In genomic region chr13:12769442-12770091, GRCm38 (mm10) we compare ENCODE assay signal across 27 mouse cellular contexts. TPM values are rescaled to one million over a fixed set of nuclear protein-coding genes. Genes with fewer than 3 reads are reported as not detected.
DNase-seq lines count a peak whose midpoint lies in the region; ATAC-seq and TF ChIP-seq lines count a peak whose summit lies in the region.
"Not testable (repeated sequence)": the region's sequence is repeated elsewhere in the genome, so short reads cannot be mapped to it uniquely, and the experiment has no call there.
"Had no signal": no experiment of that assay in that cellular context is flagged by ENCODE, and none has a peak within 500 bp of the region (broad histone marks: within the 10 kb centered on the region; RNA-seq: fewer than 3 reads in every experiment).

No protein-coding gene starts in this region.

- not testable (repeated sequence) for H3K27me3 ChIP-seq in embryonic facial prominence, embryonic 13.5 days; forebrain, embryonic 14.5 days (replicated peaks; ENCODE audit: control insufficient read depth, insufficient read depth, low read length); hindbrain, embryonic 11.5 days (ENCODE audit: control insufficient read depth, insufficient read depth, low read length); liver, embryonic 11.5 days (replicated peaks; ENCODE audit: control insufficient read depth, insufficient read depth, low read length); midbrain, embryonic 10.5 days (ENCODE audit: low read depth, poor library complexity, severe bottlenecking); midbrain, postnatal 0 days (ENCODE audit: insufficient read depth, low read length); neural tube, embryonic 12.5 days (replicated peaks)

- not testable (repeated sequence) for H3K36me3 ChIP-seq in embryonic facial prominence, embryonic 13.5 days; forebrain, embryonic 14.5 days (ENCODE audit: control insufficient read depth, insufficient read depth, low read length); hindbrain, embryonic 11.5 days (ENCODE audit: control insufficient read depth, insufficient read depth, low read length); liver, embryonic 11.5 days (ENCODE audit: control insufficient read depth, insufficient read depth, low read length); midbrain, embryonic 10.5 days; midbrain, postnatal 0 days (ENCODE audit: insufficient read depth, low read length); neural tube, embryonic 12.5 days

- H3K4me2 ChIP-seq in embryonic facial prominence, embryonic 13.5 days; forebrain, embryonic 14.5 days (ENCODE audit: low read length); hindbrain, embryonic 11.5 days (replicated peaks; ENCODE audit: low read depth, low read length); liver, embryonic 11.5 days; midbrain, postnatal 0 days (ENCODE audit: low read depth, low read length, poor library complexity, severe bottlenecking); neural tube, embryonic 12.5 days (replicated peaks): not testable (repeated sequence)

- not testable (repeated sequence) for H3K27ac ChIP-seq in embryonic facial prominence, embryonic 13.5 days; forebrain, embryonic 14.5 days (ENCODE audit: low read depth, low read length); hindbrain, embryonic 11.5 days (ENCODE audit: low read depth, low read length); liver, embryonic 11.5 days (ENCODE audit: low read depth, low read length); midbrain, embryonic 10.5 days (replicated peaks); midbrain, postnatal 0 days (ENCODE audit: low read depth, low read length); neural tube, embryonic 12.5 days

- H3K4me1 ChIP-seq in embryonic facial prominence, embryonic 13.5 days; forebrain, embryonic 14.5 days (ENCODE audit: control insufficient read depth, insufficient read depth, low read length); hindbrain, embryonic 11.5 days (replicated peaks; ENCODE audit: control insufficient read depth, insufficient read depth, low read length); liver, embryonic 11.5 days (replicated peaks; ENCODE audit: control insufficient read depth, insufficient read depth, low read length); midbrain, embryonic 10.5 days; midbrain, postnatal 0 days (ENCODE audit: insufficient read depth, low read length); neural tube, embryonic 12.5 days: not testable (repeated sequence)

- TF ChIP-seq CTCF in midbrain, postnatal 0 days (IDR thresholded peaks at IDR 0.05), result not testable (repeated sequence)

- not testable (repeated sequence) for H3K4me3 ChIP-seq in embryonic facial prominence, embryonic 13.5 days; forebrain, embryonic 14.5 days (ENCODE audit: low read depth, low read length); hindbrain, embryonic 11.5 days (ENCODE audit: low read depth, low read length); liver, embryonic 11.5 days (ENCODE audit: low read depth, low read length); midbrain, embryonic 10.5 days; midbrain, postnatal 0 days (ENCODE audit: low read depth, low read length); neural tube, embryonic 12.5 days

- not testable (repeated sequence) for H3K9ac ChIP-seq in embryonic facial prominence, embryonic 13.5 days; forebrain, embryonic 14.5 days (ENCODE audit: low read length); hindbrain, embryonic 11.5 days (ENCODE audit: low read depth, low read length); liver, embryonic 11.5 days (ENCODE audit: low read depth, low read length); midbrain, postnatal 0 days (replicated peaks; ENCODE audit: low read length, poor library complexity, severe bottlenecking); neural tube, embryonic 12.5 days

- 0 out of 2 replicates have a peak, but pooled peaks have one; percentile 20 for ATAC-seq in embryonic facial prominence, embryonic 13.5 days (ENCODE audit: insufficient number of reproducible peaks, insufficient read depth, low FRiP score, low TSS enrichment, low read depth)
- not testable (repeated sequence) for ATAC-seq in forebrain, embryonic 14.5 days; liver, embryonic 11.5 days (replicated peaks; ENCODE audit: low FRiP score)
- ATAC-seq in hindbrain, embryonic 11.5 days (ENCODE audit: low FRiP score), result peak; percentile 56; the same call in 1 of the 2 replicates
- 0 out of 2 replicates have a peak, but pooled peaks have one; percentile 28 for ATAC-seq in midbrain, postnatal 0 days (ENCODE audit: low FRiP score)
- ATAC-seq in neural tube, embryonic 12.5 days (ENCODE audit: low FRiP score, low read depth), result 0 out of 2 replicates have a peak, but pooled peaks have one; percentile 37

- DNase-seq in MN1 (ENCODE audit: low spot score), result peak; percentile 3
- peak; percentile 0 for DNase-seq in forebrain, embryonic 14.5 days (ENCODE audit: low spot score)
- DNase-seq in hindbrain, embryonic 11.5 days (ENCODE audit: low spot score); midbrain, postnatal 0 days (ENCODE audit: low spot score): not testable (repeated sequence)
- DNase-seq in liver, embryonic 11.5 days (ENCODE audit: low spot score), result peak; percentile 9
- peak; percentile 4 for DNase-seq in midbrain, embryonic 10.5 days (ENCODE audit: low spot score)

- 79% methylated on average over 6 of the region's 6 CpGs for WGBS in embryonic facial prominence, embryonic 13.5 days
- WGBS in forebrain, embryonic 14.5 days, result 78% methylated on average over 6 of the region's 6 CpGs
- WGBS in hindbrain, embryonic 11.5 days, result 79% methylated on average over 6 of the region's 6 CpGs
- WGBS in liver, embryonic 11.5 days, result 66% methylated on average over 6 of the region's 6 CpGs
- 83% methylated on average over 6 of the region's 6 CpGs for WGBS in midbrain, embryonic 10.5 days
- WGBS in midbrain, postnatal 0 days, result 82% methylated on average over 6 of the region's 6 CpGs
- WGBS in neural tube, embryonic 12.5 days, result 79% methylated on average over 6 of the region's 6 CpGs

- not testable (repeated sequence) for H3K9me3 ChIP-seq in embryonic facial prominence, embryonic 13.5 days; forebrain, embryonic 14.5 days (replicated peaks; ENCODE audit: control insufficient read depth, low read length); hindbrain, embryonic 11.5 days (ENCODE audit: control insufficient read depth, low read length); liver, embryonic 11.5 days (ENCODE audit: control insufficient read depth, low read length); midbrain, postnatal 0 days (ENCODE audit: low read length); neural tube, embryonic 12.5 days
- H3K9me3 ChIP-seq in midbrain, embryonic 10.5 days (replicated peaks), result peaks cover 25% of the 10 kb centered on the region; the same call in 1 of the 2 replicates

RNA-seq across cellular contexts. Expression of gene Prl2c3, which starts 30.3 kb away (rescaled TPM):
- not detected in 2 replicates for polyA plus RNA-seq in embryonic facial prominence, embryonic 13.5 days (2015; fragmentation: Nextera tagmentation; extraction: Ambion mirVana)
- polyA plus RNA-seq in forebrain, embryonic 14.5 days (2014; fragmentation: Nextera tagmentation; extraction: Ambion mirVana), result not detected in 2 replicates
- polyA plus RNA-seq in hindbrain, embryonic 11.5 days (2014; fragmentation: Nextera tagmentation; extraction: Ambion mirVana), result 0.42 and 0.62 TPM in 2 replicates
- not detected in 2 replicates for polyA plus RNA-seq in liver, embryonic 11.5 days (2014; fragmentation: Nextera tagmentation; extraction: Ambion mirVana)
- polyA plus RNA-seq in midbrain, embryonic 10.5 days (2016; fragmentation: Nextera tagmentation; extraction: Ambion mirVana), result not detected in 2 replicates
- not detected in 2 replicates for total RNA-seq in midbrain, postnatal 0 days (2014; rRNA removed)
- not detected in 2 replicates for polyA plus RNA-seq in midbrain, postnatal 0 days (2015; fragmentation: Nextera tagmentation; extraction: Ambion mirVana)
- polyA plus RNA-seq in neural tube, embryonic 12.5 days (2016; fragmentation: Nextera tagmentation; extraction: Ambion mirVana), result not detected in 2 replicates
- total RNA-seq: adrenal gland, adult 8-10 months; adrenal gland, postnatal 25 days; gastrocnemius, adult 18-20 months; gastrocnemius, postnatal 10 days; gastrocnemius, postnatal 36 days; granulocyte monocyte progenitor cell, adult 5-6 weeks; heart, adult 2 months; heart, postnatal 10 days; heart, postnatal 36 days had no signal
- polyA plus RNA-seq: activated CD4-positive, CD25-positive, alpha-beta regulatory T cell, adult 4 months; cortical plate, adult 2 months; embryonic facial prominence, embryonic 10.5 days; embryonic facial prominence, embryonic 14.5 days; forebrain, embryonic 12.5 days; forebrain, embryonic 16.5 days; heart, adult 2 months; heart, embryonic 11.5 days; heart, embryonic 15.5 days; hindbrain, embryonic 15.5 days; intestine, embryonic 14.5 days had no signal
